Mouse (Mus musculus) heart, postnatal 0 days (tissue): ENCODE measurements at regions not wholly inside any gene's neighbourhood (a gene's known extent, or its start where the extent isn't known, plus 50 kb on each side); places are given as distances from the start of the nearest gene placed in this dataset.

Experiments used
- CTCF ChIP-seq: IDR thresholded peaks from 2 replicates; pipeline ENCODE4 v1.5.1; 2016; ENCODE audit warnings: antibody characterized with exemption, control low read depth, low read depth
- EP300 ChIP-seq: IDR thresholded peaks from 2 replicates; pipeline ENCODE4 v1.6.1; 2016; ENCODE audit warnings: antibody characterized with exemption, low read depth

DNA sequence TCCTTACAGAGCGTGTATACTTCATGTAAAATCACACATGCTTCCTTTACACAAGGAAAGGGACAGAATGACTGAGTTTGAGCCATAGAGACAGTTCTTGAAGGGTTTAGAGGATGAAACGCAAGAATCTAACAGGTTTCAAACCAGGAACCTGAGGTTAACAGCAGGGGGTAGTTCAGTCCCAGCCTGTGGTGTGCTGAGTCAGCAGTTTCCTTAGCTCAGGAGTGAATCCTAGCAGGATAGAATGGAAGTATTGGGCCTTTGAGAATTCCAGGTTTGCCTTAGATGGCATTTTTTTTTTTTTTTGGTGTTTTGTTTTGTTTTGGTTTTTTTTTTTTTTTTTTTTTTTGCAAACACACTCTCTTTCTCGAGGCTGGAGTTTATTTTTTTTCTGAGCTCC lies 295.5 kb downstream of the Pmp22 start:
- TF ChIP-seq EP300, result no peak
- no peak for TF ChIP-seq CTCF
